Mouse (Mus musculus): ENCODE measurements around the gene Cd68.
"Not testable (repeated sequence)": the region's sequence is repeated elsewhere in the genome, so short reads cannot be mapped to it uniquely, and the experiment has no call there.

Gene Cd68

DNA sequence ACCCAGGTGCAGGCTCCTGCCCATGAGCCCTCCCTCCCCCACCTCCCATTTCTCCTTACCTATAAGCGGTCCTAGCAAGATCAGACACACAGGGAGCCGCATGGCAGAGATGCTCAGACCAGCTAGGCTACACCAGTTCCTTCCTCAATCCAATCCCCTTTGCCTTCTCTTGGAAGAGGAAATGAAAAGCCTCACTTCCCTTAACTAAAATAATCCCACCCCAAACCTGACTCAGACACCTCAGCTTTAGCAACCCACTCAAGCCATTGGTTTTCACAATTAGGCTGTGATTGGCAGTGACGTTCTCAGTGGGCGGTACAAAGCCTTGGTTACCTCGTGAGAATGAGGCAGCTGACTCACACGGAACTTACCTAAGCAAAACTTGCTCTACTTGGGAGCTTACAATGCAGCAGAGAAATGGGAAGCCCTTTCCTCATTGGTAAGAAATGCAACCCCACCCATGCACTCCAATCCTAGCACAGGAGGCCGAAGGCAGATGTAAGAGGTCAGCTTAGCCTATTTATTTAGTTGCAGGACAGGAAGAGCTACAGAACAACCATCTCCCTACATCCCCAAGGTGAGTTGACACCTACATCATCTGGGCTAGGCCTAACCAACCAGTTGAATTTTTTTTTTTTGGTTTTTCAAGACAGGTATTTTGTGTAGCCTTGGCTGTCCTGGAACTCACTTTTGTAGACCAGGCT is at the start of gene Cd68:
Gene Cd68, minus strand, starts transcription at position 193 of the 704 bp plus-strand sequence.
- DNase-seq = peak; percentile 37

DNA sequence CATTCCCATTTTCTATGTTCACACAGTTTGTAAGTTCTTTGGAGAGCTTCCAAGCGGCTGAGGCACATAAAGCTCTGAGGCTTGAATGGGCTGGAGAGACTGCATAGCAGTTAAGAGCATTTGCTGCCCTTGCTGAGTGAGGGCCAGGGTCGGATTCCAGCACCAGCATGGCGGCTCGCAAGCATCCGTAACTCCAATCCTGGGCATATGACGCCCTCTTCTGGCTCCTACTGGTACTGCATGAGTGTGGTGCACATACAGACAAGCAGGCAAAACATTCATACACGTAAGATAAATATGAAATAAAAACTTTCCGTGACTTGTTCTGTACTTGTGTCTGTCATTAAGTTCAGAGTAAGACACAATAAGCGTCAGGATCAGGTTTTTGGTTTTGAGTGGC is 49.5 kb upstream of the Cd68 start:
- peak; percentile 58 for DNase-seq

DNA sequence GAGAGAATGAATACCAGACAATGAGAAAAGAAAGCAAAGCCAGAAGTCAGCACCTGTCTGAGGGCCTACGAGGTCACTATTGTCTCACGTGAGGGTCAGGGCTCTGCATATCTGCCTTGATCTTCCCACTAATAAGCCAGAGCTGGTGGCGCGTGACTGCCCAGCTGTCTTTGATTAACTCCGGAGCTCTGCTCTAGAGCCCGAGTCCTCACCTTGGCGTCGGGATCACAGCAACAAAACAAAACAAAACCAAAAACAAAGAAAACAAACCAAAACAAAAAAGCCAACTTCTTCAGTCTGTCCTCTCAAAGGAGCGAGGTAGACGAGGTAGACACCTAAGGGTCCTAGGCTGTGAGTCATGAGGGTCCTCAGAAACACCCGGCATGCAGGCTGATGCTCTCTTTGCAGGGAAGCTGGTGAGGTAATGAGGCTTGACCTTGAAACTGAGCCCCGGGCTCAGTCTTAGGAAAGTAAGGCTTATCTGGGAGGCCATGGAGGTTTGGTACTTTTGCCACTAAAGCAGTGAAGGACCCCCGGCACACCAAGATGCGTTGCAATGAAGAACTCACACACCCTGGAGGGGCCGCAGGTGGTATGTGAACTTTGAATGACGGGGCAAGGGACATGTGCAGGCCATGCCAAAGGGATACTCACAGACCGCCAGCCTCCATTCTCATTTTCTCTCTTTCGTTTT is 48.8 kb upstream of the Cd68 start:
- DNase-seq = peak; percentile 79

DNA sequence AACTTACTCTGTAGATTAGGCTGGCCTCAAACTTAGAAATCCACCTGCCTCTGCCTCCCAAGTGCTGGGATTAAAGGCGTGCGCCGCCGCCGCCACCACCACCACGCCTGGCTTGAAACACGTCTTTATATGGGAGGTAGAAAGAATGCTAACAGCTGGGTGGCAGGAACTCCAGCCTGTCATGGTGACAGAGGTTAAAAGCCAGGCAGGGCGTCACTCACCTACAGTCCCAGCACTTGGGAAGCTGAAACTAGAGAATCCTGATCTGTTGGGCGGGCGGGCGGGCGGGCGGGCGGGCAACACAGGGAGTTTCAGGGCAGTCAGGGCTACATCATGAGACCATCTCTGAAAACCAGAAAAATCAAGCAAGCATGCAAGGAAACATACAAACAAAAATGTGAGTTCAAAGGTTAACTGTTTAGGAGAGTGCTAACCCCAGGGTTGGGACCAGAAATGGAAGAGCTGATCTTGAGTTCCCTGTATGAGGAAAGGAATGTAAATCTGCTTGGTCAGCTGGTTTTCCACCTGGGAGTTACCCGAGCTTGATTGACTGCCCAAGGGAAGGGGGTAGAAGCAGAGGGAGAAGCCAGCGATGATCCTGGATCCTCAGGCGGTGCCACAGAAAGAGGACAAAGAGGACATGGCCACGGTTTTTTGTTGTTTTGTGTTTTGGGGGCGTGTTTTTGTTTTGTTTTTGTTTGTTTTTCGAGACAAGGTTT is 47.2 kb upstream of the Cd68 start:
- DNase-seq = peak; percentile 41

DNA sequence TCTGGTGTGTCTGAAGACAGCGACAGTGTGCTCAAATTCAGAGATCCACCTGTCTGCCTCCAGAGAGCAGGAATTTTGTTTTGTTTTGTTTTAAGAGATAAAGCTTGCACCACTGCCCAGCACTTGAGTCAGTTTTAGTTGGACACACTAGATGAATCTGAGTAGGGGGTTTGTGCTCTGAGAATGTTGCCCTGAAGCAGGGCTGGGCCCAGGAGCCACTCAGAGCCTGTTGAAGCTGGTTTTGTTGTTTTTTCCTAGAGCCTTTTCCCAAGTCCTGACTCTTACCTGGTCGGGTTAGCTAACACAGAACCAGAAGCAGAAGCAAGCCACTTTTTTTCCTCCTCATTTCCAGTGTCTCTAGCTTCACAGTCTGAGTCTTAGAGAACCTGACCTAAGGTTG is 45.1 kb upstream of the Cd68 start:
- DNase-seq = no peak

DNA sequence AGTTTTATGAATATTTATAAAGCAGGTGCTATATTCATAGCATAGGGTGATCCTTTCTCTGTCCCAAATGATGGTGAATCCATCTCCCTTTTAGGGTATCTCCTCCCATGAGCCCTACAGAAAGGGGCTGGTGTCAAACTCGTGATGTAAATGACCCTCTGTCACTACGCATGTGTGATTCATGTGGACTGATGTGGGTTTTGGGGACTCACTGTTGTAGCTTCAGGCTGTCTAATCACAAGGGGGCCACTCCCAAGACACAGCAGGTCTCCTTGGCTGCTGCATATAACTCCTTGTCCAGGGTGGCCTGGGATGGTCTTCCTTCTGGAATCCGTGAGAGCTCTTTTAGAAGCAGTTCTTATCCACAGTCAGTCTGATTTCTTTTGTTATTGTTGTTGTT is 44.5 kb upstream of the Cd68 start:
- DNase-seq = no peak

DNA sequence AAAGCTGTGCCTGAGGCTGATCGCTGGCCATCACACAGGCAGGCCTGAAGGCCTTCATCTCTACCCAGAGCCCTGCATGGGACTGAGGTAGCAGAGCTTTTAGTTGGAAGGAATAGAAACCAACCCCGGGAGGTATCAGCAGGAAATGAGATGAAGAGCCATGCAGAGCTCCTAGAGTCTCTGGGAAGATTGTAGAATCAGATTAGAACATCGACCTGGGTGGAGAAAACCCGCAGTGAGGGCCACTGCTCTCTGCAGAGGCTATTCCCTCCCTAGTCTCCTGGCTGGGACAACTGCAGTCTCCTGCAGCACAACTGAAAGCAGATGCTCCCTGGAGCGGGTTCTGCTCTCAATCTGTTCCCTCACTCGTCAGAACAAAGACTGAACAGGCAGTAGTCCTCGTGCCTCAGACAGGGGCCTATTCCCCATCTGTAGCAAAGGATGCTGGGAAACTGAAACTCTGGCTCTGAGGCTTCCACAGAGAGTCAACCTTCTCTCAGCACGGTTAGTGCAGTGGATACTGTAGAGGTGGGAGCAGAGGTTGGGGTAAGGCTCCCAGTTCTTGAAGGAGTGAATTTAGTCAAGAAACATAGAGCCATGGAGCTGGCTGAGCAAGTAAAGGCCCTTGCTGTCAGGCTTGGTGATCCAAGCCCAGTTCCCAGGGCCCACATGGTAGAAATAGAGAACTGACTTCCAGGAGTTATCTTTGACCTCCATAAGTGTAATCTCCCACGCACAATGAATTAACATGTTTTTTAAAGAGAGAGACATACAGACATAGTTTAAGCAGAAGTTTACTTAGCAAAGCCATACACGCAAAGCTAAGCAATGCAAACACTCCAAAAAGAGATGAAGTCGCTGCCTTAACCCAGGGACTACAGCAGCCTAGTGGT is 43.8 kb upstream of the Cd68 start:
- no peak for DNase-seq

DNA sequence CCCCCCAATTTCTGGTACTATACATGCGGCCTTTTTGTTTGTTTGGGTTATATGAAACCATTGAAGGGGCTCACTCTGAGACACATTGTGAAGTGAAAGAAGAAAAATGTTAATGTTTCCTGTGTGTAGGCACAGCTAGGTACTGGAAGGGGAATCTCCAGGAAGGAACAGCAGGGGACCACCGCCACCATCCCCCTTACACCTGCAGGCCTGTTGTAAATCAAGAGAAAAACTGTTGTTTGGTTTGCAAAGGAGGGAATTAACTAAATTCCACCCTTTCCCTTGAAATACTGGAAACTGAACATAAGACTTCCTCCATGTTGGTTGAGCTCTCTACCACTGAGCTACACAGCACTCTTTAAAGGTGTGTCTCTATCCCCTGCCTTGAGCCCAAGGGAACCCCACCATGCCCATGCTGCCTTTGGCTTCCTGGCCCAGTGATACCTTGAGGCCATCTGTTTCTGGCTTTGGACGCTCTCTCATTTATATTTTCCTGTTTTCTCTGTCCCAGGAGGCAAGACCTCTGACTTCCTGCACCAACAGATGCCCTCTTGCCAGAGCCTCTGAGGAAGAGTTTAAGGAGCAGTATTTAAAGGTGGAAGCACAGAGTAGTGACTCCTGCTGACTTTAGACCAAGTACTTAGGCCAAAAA is 42.8 kb upstream of the Cd68 start:
- DNase-seq = no peak

DNA sequence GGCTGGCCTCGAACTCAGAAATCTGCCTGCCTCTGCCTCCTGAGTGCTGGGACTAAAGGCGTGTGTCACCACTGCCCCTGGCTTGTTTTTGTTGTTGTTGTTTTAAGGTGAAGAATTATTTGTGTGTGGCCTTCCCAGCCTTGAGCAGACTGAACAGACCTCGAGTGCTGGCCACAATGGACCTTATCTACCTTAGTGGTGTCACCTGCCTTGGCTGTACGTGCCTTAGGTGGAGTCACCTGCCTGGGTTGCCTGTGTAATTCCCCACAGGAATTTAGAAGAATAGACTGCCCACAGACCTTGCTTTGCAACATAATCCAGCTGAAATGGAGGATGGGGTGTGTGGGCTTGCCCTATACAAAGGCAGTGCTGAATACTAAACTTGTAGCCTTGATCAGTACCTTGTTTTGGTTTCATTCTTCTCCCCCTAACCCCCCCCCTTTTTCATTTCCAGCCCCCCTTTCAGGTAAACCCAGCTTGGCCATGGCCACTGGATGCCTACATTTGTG is 42.0 kb upstream of the Cd68 start:
- DNase-seq = no peak

DNA sequence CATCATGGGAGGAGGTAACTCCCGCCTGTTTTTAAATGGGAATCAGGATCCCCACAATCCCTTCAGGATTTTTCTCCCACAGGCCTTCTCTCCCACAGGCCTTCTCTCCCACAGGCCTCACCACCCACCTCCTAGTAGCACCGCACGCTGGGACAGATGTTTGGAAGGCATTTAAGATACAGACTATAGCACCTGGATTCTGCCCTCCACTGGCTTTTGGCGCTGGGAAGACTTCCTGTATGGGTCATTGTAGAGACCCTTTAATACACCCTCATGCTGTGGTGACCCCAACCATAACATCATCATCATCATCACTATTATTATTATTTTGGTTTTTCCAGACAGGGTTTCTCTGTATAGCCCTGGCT is 41.5 kb upstream of the Cd68 start:
- no peak for DNase-seq

DNA sequence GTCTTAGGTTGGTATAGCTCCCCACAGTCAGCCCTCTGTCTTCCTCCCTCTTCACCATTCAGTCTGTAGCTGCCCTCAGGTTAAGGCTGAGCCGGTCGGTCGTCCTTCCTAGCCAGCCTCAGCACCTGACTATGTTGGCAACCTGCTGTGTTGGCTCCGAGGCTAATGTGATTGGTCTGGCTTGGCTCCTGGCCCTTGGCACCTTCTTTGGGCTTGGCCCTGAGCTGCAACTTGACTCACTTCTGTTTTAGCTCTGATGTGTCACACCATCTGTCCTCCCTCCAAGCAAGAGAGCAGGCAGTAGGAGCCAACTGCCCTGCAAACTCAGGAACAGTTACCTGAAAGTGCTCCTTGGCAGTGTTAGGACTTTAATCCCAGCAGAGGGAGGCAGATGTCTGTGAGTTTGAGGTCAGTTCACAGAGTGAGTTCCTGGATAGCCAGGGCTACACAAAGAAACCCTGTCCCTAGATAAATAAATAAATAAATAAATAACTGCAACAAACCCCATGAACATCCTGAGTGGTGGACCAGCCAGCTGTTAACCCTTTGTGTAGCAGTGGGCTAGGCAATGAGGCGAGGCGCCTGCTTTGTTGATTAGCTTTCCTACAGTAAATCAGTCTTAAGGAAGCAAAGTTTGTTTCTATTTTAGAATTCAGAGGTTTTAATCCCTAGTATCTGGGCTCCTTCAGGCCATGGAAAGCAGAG is 41.0 kb upstream of the Cd68 start:
- DNase-seq = peak; percentile 93

DNA sequence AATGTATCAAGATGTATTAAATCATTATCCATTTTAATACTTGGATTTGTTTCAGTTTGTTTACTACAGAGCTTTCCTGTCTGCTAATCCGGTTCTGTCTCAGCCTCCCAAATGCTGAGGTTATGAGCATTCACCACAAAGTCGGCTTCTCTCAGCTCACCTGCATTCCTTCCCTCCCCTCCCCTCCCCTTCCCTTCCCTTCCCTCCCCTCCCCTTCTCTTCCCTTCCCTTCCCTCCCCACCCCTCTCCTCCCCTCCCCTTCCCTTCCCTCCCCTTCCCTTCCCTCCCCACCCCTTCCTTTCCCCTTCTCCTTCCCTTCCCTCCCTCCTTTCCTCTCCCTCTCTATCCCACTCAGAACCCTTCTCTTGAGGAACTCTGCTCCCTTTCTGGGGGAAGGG is 38.7 kb upstream of the Cd68 start:
- DNase-seq = no peak

DNA sequence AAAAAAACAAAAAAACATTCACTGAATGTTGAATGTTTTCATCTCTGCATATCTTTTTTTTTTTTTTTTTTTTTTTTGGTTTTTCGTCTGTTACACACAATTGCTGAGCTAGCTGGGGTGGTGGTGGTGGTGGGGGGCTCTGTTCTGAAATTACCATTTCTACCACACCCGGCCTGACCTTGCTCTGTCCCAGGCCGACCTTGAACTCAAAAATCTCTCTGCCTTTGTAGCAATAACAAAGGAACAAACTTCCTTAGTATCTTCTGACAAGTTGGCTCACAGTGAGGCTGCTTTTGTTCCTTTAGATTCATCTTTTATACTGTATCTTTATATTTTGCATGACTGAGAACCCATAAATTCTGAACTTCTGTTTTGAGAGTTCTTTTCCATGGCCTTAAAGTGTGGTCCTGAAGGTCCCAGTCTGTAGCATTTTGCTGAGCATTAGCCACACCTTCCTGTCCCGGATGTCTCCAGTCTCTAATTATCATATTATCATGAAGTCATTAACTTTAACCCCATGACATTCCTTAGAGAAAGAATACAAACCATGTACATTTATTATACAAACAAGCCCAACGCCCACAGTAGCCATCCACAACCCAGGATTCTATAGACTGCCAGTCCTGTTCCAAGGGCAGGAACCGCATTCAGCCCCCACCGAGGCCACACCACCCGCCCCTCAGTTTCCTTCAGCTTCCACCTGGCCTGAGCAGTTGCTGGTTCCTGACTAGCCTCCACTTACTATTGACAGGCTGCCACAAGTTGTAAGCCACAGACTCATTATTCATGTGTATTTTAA is 38.1 kb upstream of the Cd68 start:
- no peak for DNase-seq

DNA sequence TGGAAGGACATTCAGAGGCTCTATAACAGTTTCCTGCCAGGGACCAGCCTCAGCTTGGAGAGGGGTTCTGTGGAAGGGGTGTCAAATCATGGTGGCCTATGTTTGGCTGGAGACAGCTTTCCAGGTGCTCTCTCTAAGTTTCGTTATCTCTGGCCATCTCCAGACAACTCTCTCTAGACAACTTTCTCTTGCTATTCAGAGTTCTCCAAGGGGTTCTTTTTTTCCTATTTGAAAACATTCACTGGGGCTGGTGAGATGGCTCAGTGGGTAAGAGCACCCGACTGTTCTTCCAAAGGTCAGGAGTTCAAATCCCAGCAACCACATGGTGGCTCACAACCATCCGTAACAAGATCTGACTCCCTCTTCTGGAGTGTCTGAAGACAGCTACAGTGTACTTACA is 37.4 kb upstream of the Cd68 start:
- not testable (repeated sequence) for DNase-seq

DNA sequence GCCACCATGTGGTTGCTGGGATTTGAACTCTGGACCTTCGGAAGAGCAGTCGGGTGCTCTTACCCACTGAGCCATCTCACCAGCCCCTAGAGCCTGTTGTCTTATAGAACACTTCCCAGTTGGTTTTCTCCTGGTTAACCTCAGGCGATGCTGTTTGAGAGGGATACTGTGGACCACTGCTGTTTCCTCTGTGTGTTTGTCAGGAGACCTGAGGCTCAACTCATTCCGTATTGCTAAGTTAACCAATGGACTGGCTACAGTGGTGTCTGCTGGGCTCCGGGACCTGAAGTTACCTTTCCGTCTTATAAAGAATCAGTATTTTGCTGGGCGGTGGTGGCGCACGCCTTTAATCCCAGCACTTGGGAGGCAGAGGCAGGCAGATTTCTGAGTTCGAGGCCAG is 36.9 kb upstream of the Cd68 start:
- DNase-seq = not testable (repeated sequence)

DNA sequence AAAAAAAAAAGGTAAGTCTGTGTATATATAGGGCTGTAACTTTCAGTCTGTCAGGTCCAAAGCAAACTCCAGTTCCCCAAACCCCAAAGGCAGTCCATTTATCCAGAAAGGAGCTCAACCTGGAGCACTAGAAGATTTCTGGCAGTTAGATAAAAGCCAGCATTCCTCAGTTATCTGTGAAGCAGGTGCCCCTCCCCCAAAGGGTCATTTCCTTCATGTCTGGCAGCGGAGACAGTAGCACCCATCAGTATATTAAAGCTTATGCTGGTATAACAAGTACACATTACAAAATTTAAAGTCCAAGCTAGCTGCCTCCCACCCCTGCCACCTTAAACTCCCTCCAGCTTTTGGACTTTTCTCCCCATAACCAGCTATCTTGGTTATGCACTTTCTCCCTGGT is 33.6 kb upstream of the Cd68 start:
- DNase-seq = no peak

DNA sequence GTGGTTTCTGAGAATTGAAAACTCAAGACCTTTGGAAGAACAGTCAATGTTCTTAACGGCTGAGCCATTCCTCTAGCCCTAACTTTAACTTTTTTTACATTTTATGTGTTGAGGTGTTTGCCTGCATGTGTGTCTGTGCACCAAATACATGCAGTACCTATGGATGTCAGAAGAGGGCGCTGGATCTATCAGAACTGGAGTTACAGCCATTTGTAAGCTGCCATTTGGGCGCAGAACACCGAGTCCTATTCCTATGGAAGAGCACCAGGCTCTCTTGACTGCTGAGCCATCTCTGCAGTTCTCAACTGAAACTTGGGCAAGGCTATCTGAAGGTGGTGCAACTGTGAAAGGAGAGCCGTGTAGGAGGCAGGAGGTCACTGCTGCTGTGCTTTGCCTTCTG is 32.6 kb upstream of the Cd68 start:
- no peak for DNase-seq

DNA sequence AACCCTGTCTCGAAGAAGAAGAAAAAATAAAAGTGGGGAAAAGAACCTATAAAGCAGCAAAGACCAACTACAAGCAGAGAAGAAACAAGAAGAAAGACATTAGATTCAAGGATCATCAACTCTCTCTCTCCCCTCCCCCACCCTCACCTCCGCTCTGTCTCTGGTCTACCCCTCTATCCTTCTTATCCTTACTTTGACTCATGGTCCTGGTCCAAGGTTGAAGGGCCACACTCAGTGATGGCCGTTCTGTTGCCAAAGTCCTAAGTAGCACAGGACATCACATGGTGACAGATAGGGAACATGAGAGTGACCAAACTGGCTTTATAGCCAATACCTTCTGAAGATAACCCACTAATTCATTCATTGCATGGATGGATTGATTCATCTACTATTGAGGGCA is 31.4 kb upstream of the Cd68 start:
- DNase-seq = no peak

DNA sequence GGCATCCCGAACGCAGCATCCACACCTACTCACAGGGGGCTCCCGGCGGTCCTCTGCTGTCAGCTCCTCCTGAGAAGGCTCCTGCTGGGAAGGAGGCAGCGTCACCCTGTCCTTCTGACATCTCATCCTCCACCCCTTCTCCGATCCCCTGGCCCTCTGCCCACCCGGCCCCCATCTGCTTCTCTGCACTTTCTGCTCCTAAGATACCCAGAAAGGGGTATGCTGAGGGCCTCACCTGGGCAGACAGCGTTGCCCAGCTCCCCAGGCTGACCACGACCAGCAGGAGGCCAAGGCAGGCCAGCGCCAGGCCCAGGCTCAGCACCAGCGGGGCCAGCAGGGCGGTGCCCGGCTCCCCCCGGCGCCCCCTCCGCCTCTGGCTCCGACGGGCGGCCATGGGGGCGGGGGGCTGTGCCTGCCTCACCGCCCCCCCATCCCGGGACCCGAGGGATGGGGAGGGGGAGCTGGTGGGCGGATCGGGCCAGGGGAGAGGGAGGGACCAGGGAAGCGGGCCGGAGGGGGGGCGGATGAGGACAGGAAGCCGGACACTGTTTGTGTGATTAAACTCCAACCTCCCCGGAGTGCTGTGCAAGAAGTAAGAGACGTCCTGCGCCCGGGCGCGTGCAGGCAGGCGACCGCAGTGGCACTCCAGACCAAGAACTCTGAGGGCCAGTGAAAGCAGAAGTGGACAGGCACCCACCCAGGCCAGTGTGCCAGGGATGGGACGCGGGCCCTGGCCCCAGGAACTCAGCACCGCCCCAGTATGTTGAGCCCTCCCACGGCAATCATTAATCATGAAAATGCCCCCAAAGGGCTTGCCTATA is 29.6 kb upstream of the Cd68 start, which contains the start of the genes Tnfsf12 and Tnfsfm13:
Gene Tnfsf12, minus strand, starts transcription at position 489 of the 821 bp plus-strand sequence.
Gene Tnfsfm13, minus strand, starts transcription at position 738 of the 821 bp plus-strand sequence.
- peak; percentile 78 for DNase-seq

DNA sequence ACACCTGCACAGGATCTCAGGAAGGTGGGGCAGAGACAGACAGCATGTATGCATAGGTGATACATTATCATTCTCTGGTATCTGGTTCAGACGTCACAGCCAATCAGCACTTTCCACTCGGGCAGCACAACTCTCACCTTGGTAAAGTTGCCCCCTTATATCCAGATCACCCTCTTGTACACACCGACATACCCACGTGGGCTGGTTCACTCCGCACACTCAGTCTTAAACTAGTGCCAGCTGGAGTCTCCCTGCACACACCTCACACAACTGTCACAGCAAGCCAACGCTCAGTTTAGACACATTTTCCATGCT is 29.1 kb upstream of the Cd68 start:
- no peak for DNase-seq
